Mouse (Mus musculus) spleen, adult 2 months (tissue): ENCODE measurements at regions not wholly inside any gene's neighbourhood (a gene's known extent, or its start where the extent isn't known, plus 50 kb on each side); places are given as distances from the start of the nearest gene placed in this dataset.

Source experiments
- CTCF ChIP-seq: fragments of 200-500 bp; IDR thresholded peaks from 2 replicates; pipeline ENCODE4 v1.5.1; 2011; ENCODE audit warnings: mild to moderate bottlenecking, inconsistent platforms; ENCODE audit not compliant: insufficient read depth, insufficient read length, insufficient replicate concordance; ENCODE audit errors: extremely low read depth
- POLR2A ChIP-seq: fragments of 200-500 bp; IDR thresholded peaks from 2 replicates; pipeline ENCODE4 v1.6.1; 2011; ENCODE audit warnings: low read depth, low read length, inconsistent platforms

DNA sequence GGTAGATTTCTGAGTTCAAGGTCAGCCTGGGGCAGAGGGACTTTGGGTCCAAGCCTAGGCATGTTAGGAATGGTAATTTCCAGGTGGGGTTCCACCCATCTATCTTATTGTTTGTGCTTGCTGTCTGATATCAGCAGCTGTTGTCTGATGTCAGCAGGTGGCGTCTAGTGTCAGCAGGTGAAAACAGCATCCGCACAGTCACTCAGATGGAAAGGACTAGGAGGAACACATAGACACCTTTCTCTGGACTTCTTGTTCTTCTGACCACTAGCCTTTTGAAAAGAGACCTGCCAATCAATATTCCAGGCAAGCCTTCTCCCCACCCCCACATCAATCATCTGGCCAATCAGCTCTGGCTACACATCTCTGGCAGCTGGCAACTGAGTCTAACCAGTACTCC, 173.1 kb downstream of the Cdh26 start:
- no peak for TF ChIP-seq POLR2A
- no peak for TF ChIP-seq CTCF
